Mouse (Mus musculus) midbrain, embryonic 11.5 days (tissue): ENCODE measurements at regions not wholly inside any gene's neighbourhood (a gene's known extent, or its start where the extent isn't known, plus 50 kb on each side); places are given as distances from the start of the nearest gene placed in this dataset.

Source experiments
- ATAC-seq: fragments of 200-750 bp; cut with Nextera tagmentation; 2 replicates; pipeline ENCODE4 v1.8.0; 2017; ENCODE audit warnings: moderate TSS enrichment, moderate library complexity; ENCODE audit not compliant: low FRiP score
- DNase-seq: peaks from one replicate; pipeline ENCODE4 v3.0.0; 2015; ENCODE audit warnings: low spot score; ENCODE audit errors: missing footprints
- H3K27ac ChIP-seq: fragments of 300-500 bp; sonication (generic); 2 replicates; pipeline ENCODE4 v1.5.1; 2014; ENCODE audit warnings: low read depth, low read length
- H3K27me3 ChIP-seq: fragments of 300-500 bp; sonication (generic); 2 replicates; pipeline ENCODE4 v1.6.1; 2014; ENCODE audit warnings: mild to moderate bottlenecking, low read length, moderate library complexity, mixed read lengths; ENCODE audit not compliant: control insufficient read depth, insufficient read depth
- H3K36me3 ChIP-seq: fragments of 300-500 bp; sonication (generic); 2 replicates; pipeline ENCODE4 v1.6.1; 2014; ENCODE audit warnings: mild to moderate bottlenecking, low read length, moderate library complexity, mixed read lengths; ENCODE audit not compliant: control insufficient read depth, insufficient read depth
- H3K4me1 ChIP-seq: fragments of 300-500 bp; sonication (generic); 2 replicates; pipeline ENCODE4 v1.6.1; 2014; ENCODE audit warnings: low read length; ENCODE audit not compliant: control insufficient read depth, insufficient read depth
- H3K4me2 ChIP-seq: fragments of 300-500 bp; sonication (generic); 2 replicates; pipeline ENCODE4 v1.6.1; 2014; ENCODE audit warnings: mild to moderate bottlenecking, moderate library complexity
- H3K4me3 ChIP-seq: fragments of 300-500 bp; sonication (generic); 2 replicates; pipeline ENCODE4 v1.5.1; 2014; ENCODE audit warnings: low read depth, low read length
- H3K9ac ChIP-seq: fragments of 300-500 bp; sonication (generic); 2 replicates; pipeline ENCODE4 v1.6.1; 2014; ENCODE audit warnings: low read length
- H3K9me3 ChIP-seq: fragments of 300-500 bp; sonication (generic); 2 replicates; pipeline ENCODE4 v1.6.1; 2016; ENCODE audit warnings: low read length; ENCODE audit not compliant: control insufficient read depth
- WGBS: fragments of 180-500 bp; shearing (Covaris S2); extraction: QIAGEN DNeasy Blood & Tissue Kit; methylation state at CpG from one replicate; pipeline ENCODE4 v1.1.7; 2014; 5-methylcytosine and 5-hydroxymethylcytosine counted together

DNA sequence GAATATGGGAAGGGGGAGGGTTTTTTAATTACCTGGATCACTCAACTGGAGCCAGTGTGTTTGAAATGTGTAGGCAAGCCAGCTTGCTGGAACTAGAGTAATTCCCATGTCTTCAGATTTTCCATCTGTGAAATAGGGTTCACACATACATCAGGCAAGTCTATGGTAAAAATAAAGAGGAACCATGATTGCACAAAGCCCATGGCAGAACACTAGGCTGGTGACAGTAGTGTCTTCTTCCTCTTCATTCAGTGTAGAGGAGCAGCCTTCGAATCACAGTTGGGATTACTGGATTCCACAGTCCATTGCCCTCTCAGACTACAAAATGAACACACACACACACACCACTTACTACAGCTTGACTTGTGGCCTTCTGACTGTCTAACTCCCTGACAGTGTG lies 2150.5 kb upstream of the Gm7489 start:
- H3K4me3 ChIP-seq: no peak overlapping the region
- ATAC-seq: no peak
- no peak overlapping the region for H3K4me2 ChIP-seq
- H3K9me3 ChIP-seq: no peaks in the 10 kb centered on the region
- H3K36me3 ChIP-seq: no peaks in the 10 kb centered on the region
- H3K27me3 ChIP-seq: no peaks in the 10 kb centered on the region
- 92% methylated on average over 1 of the region's 1 CpGs for WGBS
- no peak overlapping the region for H3K9ac ChIP-seq
- no peak for DNase-seq
- no peak overlapping the region for H3K27ac ChIP-seq
- H3K4me1 ChIP-seq: no peaks in the 10 kb centered on the region
